Mouse (Mus musculus): ENCODE measurements at regions not wholly inside any gene's neighbourhood (a gene's known extent, or its start where the extent isn't known, plus 50 kb on each side); places are given as distances from the start of the nearest gene placed in this dataset.
A peak's percentile ranks its signal among the peaks of the same experiment; 100 is the strongest.

- H3K27ac ChIP-seq (ENCODE audit: low read length), result peak overlapping the region; percentile 64
- H3K4me2 ChIP-seq (ENCODE audit: low read depth, low read length), result no peak overlapping the region
- H3K9ac ChIP-seq (ENCODE audit: low read depth, low read length), result no peak overlapping the region
- 83% methylated on average over 10 of the region's 10 CpGs for WGBS
- no peaks in the 10 kb centered on the region for H3K27me3 ChIP-seq (replicated peaks; ENCODE audit: control insufficient read depth, insufficient read depth, low read length)
- no peak for ATAC-seq
- H3K4me1 ChIP-seq (ENCODE audit: control insufficient read depth, insufficient read depth, low read length), result 0 out of 2 replicates have a peak, but pooled peaks cover 11% of the 10 kb centered on the region
- no peaks in the 10 kb centered on the region for H3K9me3 ChIP-seq (ENCODE audit: control insufficient read depth, low read length)
- H3K36me3 ChIP-seq (ENCODE audit: control insufficient read depth, insufficient read depth, low read length), result no peaks in the 10 kb centered on the region
- no peak overlapping the region for H3K4me3 ChIP-seq (ENCODE audit: low read length)
These were observed 83.5 kb upstream of the Daam1 start for GRCm38 (mm10) chr12:71747386-71747785.

- peak; percentile 70; the same call in 1 of the 2 replicates for ATAC-seq
- 42% methylated on average over 14 of the region's 14 CpGs for WGBS
- H3K4me1 ChIP-seq (ENCODE audit: control insufficient read depth, insufficient read depth, low read length), result 0 out of 2 replicates have a peak, but pooled peaks cover 11% of the 10 kb centered on the region
- no peaks in the 10 kb centered on the region for H3K36me3 ChIP-seq (ENCODE audit: control insufficient read depth, insufficient read depth, low read length)
- peak overlapping the region; percentile 64 for H3K27ac ChIP-seq (ENCODE audit: low read length)
- H3K4me3 ChIP-seq (ENCODE audit: low read length), result no peak overlapping the region
- H3K4me2 ChIP-seq (ENCODE audit: low read depth, low read length), result 0 out of 2 replicates have a peak overlapping the region, but pooled peaks have one; percentile 7
- no peak overlapping the region for H3K9ac ChIP-seq (ENCODE audit: low read depth, low read length)
- no peaks in the 10 kb centered on the region for H3K9me3 ChIP-seq (ENCODE audit: control insufficient read depth, low read length)
- H3K27me3 ChIP-seq (replicated peaks; ENCODE audit: control insufficient read depth, insufficient read depth, low read length), result no peaks in the 10 kb centered on the region
These were observed 83.0 kb upstream of the Daam1 start for GRCm38 (mm10) chr12:71747831-71748368.

GRCm38 (mm10) chr12:71748731-71749130, 82.1 kb upstream of the Daam1 start:
- ATAC-seq, result peak; percentile 76
- peak overlapping the region; percentile 7; the same call in 1 of the 2 replicates for H3K4me2 ChIP-seq (ENCODE audit: low read depth, low read length)
- WGBS, result 39% methylated on average over 4 of the region's 4 CpGs

GRCm38 (mm10) chr12:71749668-71750067, 81.2 kb upstream of the Daam1 start:
- H3K9me3 ChIP-seq (ENCODE audit: control insufficient read depth, low read length), result no peaks in the 10 kb centered on the region
- H3K4me3 ChIP-seq (ENCODE audit: low read length), result no peak overlapping the region
- no peak overlapping the region for H3K4me2 ChIP-seq (ENCODE audit: low read depth, low read length)
- no peak overlapping the region for H3K9ac ChIP-seq (ENCODE audit: low read depth, low read length)
- peak overlapping the region; percentile 64; the same call in 1 of the 2 replicates for H3K27ac ChIP-seq (ENCODE audit: low read length)
- no peak for ATAC-seq
- 85% methylated on average over 2 of the region's 2 CpGs for WGBS
- H3K27me3 ChIP-seq (replicated peaks; ENCODE audit: control insufficient read depth, insufficient read depth, low read length), result no peaks in the 10 kb centered on the region
- no peaks in the 10 kb centered on the region for H3K36me3 ChIP-seq (ENCODE audit: control insufficient read depth, insufficient read depth, low read length)
- 0 out of 2 replicates have a peak, but pooled peaks cover 11% of the 10 kb centered on the region for H3K4me1 ChIP-seq (ENCODE audit: control insufficient read depth, insufficient read depth, low read length)

More at GRCm38 (mm10) chr12:71748731-71749130, 82.1 kb upstream of the Daam1 start:
- Histone ChIP-seq H3K27me3 (replicated peaks; ENCODE audit: control insufficient read depth, insufficient read depth, low read length) (no peaks in the 10 kb centered on the region), H3K4me1 (ENCODE audit: control insufficient read depth, insufficient read depth, low read length) (0 out of 2 replicates have a peak, but pooled peaks cover 11% of the 10 kb centered on the region), H3K36me3 (ENCODE audit: control insufficient read depth, insufficient read depth, low read length) (no peaks in the 10 kb centered on the region), H3K9me3 (ENCODE audit: control insufficient read depth, low read length) (no peaks in the 10 kb centered on the region), H3K4me3 (ENCODE audit: low read length) (no peak overlapping the region), H3K9ac (ENCODE audit: low read depth, low read length) (peak overlapping the region; percentile 21; the same call in 1 of the 2 replicates), H3K27ac (ENCODE audit: low read length) (peak overlapping the region; percentile 64)

DNA sequence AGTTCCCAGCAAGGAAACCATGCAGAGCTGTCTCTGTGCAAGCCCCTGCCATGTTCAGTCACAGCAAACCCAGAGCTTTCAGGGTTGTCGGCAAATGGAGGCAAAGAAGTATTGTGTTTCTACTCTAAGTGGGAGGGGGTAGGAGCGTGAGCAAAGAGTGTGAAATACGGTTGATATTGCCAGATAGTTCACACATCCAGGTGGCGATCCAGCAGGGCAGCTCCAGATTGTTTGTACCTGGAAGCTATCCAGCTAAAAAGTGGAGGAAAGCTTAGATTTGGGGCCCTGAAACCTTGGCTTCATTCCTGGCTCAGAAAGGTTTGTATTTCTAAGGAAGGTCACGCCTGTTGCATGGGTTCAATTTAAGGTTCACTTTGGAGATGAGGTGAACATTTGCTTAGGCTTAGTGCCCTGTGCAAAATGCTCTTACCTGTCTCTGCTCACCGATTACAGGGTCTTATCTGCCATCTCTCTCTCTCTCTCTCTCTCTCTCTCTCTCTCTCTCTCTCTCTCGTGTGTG, 78.1 kb upstream of the Daam1 start:
- no peaks in the 10 kb centered on the region for H3K9me3 ChIP-seq (ENCODE audit: control insufficient read depth, low read length)
- 36% methylated on average over 7 of the region's 7 CpGs for WGBS
- no peaks in the 10 kb centered on the region for H3K27me3 ChIP-seq (replicated peaks; ENCODE audit: control insufficient read depth, insufficient read depth, low read length)
- no peak for ATAC-seq
- H3K4me1 ChIP-seq (ENCODE audit: control insufficient read depth, insufficient read depth, low read length), result 0 out of 2 replicates have a peak, but pooled peaks cover 6% of the 10 kb centered on the region
- H3K4me3 ChIP-seq (ENCODE audit: low read length), result no peak overlapping the region
- H3K27ac ChIP-seq (ENCODE audit: low read length), result no peak overlapping the region; the same call in 1 of the 2 replicates
- H3K9ac ChIP-seq (ENCODE audit: low read depth, low read length), result no peak overlapping the region
- H3K36me3 ChIP-seq (ENCODE audit: control insufficient read depth, insufficient read depth, low read length), result no peaks in the 10 kb centered on the region
- no peak overlapping the region for H3K4me2 ChIP-seq (ENCODE audit: low read depth, low read length)

DNA sequence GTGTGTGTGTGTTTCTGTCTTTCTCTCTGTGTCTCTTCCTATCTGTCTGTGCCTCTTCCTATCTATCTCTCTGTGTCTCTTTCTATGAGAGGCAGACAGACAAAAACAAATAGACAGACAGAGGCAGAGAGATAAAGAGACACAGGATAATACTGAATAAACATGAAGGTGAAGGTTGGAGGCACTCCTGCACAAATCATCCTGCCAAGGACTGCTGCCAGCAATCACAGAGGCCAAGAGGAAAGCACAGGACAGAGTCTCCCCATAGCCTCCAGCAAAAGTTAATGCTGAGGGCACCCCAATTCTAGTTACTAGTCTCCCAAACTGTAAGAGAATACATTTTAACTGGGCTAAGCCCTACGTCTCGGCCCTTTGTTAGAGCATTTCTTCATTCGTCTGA, 77.6 kb upstream of the Daam1 start:
- H3K27me3 ChIP-seq (replicated peaks; ENCODE audit: control insufficient read depth, insufficient read depth, low read length), result no peaks in the 10 kb centered on the region
- 0 out of 2 replicates have a peak, but pooled peaks cover 6% of the 10 kb centered on the region for H3K4me1 ChIP-seq (ENCODE audit: control insufficient read depth, insufficient read depth, low read length)
- H3K4me2 ChIP-seq (ENCODE audit: low read depth, low read length), result no peak overlapping the region
- no peak for ATAC-seq
- 83% methylated on average over 3 of the region's 3 CpGs for WGBS
- no peak overlapping the region for H3K27ac ChIP-seq (ENCODE audit: low read length)
- H3K4me3 ChIP-seq (ENCODE audit: low read length), result no peak overlapping the region
- no peak overlapping the region for H3K9ac ChIP-seq (ENCODE audit: low read depth, low read length)
- H3K36me3 ChIP-seq (ENCODE audit: control insufficient read depth, insufficient read depth, low read length), result no peaks in the 10 kb centered on the region
- H3K9me3 ChIP-seq (ENCODE audit: control insufficient read depth, low read length), result no peaks in the 10 kb centered on the region

DNA sequence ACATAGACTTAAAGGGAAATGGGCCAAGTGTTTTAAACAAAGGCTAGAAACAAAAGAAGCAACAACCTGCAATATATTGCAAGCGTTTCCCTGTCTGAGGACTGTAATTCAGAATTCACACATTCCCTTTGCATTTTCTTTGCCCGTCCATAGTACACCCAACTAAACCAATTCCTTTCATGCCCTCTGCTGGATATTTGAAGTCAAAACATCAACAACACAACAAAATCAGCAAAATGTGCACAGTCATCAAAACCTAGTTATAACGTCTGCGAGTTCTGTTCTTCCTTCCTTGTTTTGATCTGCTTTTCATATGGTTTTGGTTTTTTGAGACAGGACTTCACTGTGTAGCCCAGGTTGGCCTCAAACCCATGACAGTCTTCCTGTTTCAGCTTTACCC, 67.7 kb upstream of the Daam1 start:
- H3K27me3 ChIP-seq (replicated peaks; ENCODE audit: control insufficient read depth, insufficient read depth, low read length), result no peaks in the 10 kb centered on the region
- H3K4me1 ChIP-seq (ENCODE audit: control insufficient read depth, insufficient read depth, low read length), result no peaks in the 10 kb centered on the region
- H3K36me3 ChIP-seq (ENCODE audit: control insufficient read depth, insufficient read depth, low read length), result no peaks in the 10 kb centered on the region
- H3K27ac ChIP-seq (ENCODE audit: low read length), result no peak overlapping the region
- WGBS, result 64% methylated on average over 4 of the region's 4 CpGs
- no peak overlapping the region for H3K4me3 ChIP-seq (ENCODE audit: low read length)
- H3K9ac ChIP-seq (ENCODE audit: low read depth, low read length), result no peak overlapping the region
- no peak overlapping the region for H3K4me2 ChIP-seq (ENCODE audit: low read depth, low read length)
- H3K9me3 ChIP-seq (ENCODE audit: control insufficient read depth, low read length), result no peaks in the 10 kb centered on the region
- no peak for ATAC-seq

GRCm38 (mm10) chr12:71766086-71766485, 64.8 kb upstream of the Daam1 start:
- Histone ChIP-seq H3K4me3 (ENCODE audit: low read length) (no peak overlapping the region), H3K9ac (ENCODE audit: low read depth, low read length) (no peak overlapping the region), H3K27ac (ENCODE audit: low read length) (no peak overlapping the region), H3K9me3 (ENCODE audit: control insufficient read depth, low read length) (no peaks in the 10 kb centered on the region), H3K4me1 (ENCODE audit: control insufficient read depth, insufficient read depth, low read length) (no peaks in the 10 kb centered on the region), H3K4me2 (ENCODE audit: low read depth, low read length) (no peak overlapping the region), H3K27me3 (replicated peaks; ENCODE audit: control insufficient read depth, insufficient read depth, low read length) (no peaks in the 10 kb centered on the region), H3K36me3 (ENCODE audit: control insufficient read depth, insufficient read depth, low read length) (no peaks in the 10 kb centered on the region)
- ATAC-seq, result no peak
- 94% methylated on average over 4 of the region's 4 CpGs for WGBS

DNA sequence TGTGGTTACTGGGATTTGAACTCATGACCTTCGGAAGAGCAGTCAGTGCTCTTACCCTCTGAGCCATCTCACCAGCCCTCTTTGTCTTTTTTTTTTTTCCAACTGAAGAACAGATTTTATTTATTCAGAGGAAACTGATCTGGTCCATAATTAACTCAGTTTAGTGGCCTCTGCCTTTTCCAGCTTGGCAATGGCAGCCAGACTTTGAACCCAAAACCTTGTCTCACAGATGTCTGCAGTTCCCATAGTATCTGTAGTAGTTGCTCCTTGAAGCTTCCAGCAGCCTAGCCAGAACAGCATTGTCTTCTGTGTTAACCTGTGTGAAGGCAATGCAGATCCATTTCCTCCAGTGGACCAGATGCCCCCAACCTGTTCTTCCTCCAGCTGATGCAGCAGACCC, 64.2 kb upstream of the Daam1 start:
- no peak overlapping the region for H3K4me2 ChIP-seq (ENCODE audit: low read depth, low read length)
- H3K4me1 ChIP-seq (ENCODE audit: control insufficient read depth, insufficient read depth, low read length), result no peaks in the 10 kb centered on the region
- H3K27ac ChIP-seq (ENCODE audit: low read length), result no peak overlapping the region
- no peak overlapping the region for H3K9ac ChIP-seq (ENCODE audit: low read depth, low read length)
- H3K36me3 ChIP-seq (ENCODE audit: control insufficient read depth, insufficient read depth, low read length), result no peaks in the 10 kb centered on the region
- no peaks in the 10 kb centered on the region for H3K27me3 ChIP-seq (replicated peaks; ENCODE audit: control insufficient read depth, insufficient read depth, low read length)
- no peak for ATAC-seq
- 97% methylated on average over 1 of the region's 1 CpGs for WGBS
- no peak overlapping the region for H3K4me3 ChIP-seq (ENCODE audit: low read length)
- no peaks in the 10 kb centered on the region for H3K9me3 ChIP-seq (ENCODE audit: control insufficient read depth, low read length)

Measured in intestine, embryonic 16.5 days (tissue).